Mouse (Mus musculus) neutrophil, adult 59 days (primary cell): Measurements from ENCODE around the gene Lrrc58. TPM values are rescaled to one million over a fixed set of nuclear protein-coding genes. Genes with fewer than 3 reads are reported as not detected.

Experiments
- total RNA-seq, 2 experiments: library from RNA; stranded (reverse); gene quantifications; 1 replicate in 1 of 2; 2 replicates in 1 of 2; pipeline ENCODE4 v1.2.4; 2023

Lrrc58 gene
- total RNA-seq: 10 to 100 TPM; 22.4 to 26.7 TPM

GRCm38 (mm10) chr16:37867791-37868505, at the start of gene Lrrc58:
TSS of gene Lrrc58 (plus strand) at chr16:37868389.

DNA sequence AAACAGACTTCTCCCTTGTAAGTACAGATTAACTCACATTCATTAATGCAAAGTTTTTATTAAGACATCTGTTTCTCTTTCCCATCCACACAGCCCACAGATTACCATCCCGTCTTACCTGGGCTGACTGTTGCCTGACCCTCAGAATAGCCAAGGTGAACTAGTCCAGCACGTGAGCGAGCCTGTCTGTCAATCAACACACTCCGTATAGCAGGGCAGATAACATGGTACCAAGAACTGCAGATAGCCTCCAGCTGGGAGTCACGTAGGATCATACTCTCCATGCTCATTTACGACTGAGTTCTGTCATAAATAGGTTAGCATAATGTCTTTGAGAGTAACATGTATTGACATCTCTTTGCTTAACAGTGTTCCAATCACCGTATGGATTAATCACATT, 7.2 kb upstream of the Lrrc58 start, which contains the start of gene Gm36028:
Gene Gm36028 (minus strand): TSS at position 118 of the 400 bp plus-strand sequence.

GRCm38 (mm10) chr16:37916138-37916817, 48.1 kb downstream of the Lrrc58 start, which contains the start of gene Gpr156:
TSS of gene Gpr156 (plus strand) at chr16:37916496.

Other genes starting within 250 kb of the Lrrc58 start
- 10 to 100 TPM; 25.4 to 31.6 TPM for gene Ndufb4, start 213.9 kb upstream of the Lrrc58 start, total RNA-seq
- under 1 TPM; 0.53 to 0.62 TPM for gene Fstl1, start 91.5 kb upstream of the Lrrc58 start, total RNA-seq
- under 1 TPM in 1 of 2 experiments, not detected in 1; 0.33 TPM for gene Gm36028, start 7.2 kb upstream of the Lrrc58 start, total RNA-seq
- gene Gpr156, start 48.1 kb downstream of the Lrrc58 start, total RNA-seq: not detected
- gene Gsk3b, start 220.6 kb downstream of the Lrrc58 start, total RNA-seq: 10 to 100 TPM; 66.0 to 73.0 TPM